Mouse (Mus musculus): ENCODE data around the gene Entpd2.

Entpd2 gene

GRCm38 (mm10) chr2:25429435-25430180 lies 33.9 kb downstream of the Entpd2 start:
- DNase-seq (ENCODE audit: low read depth, low spot score): no peak

GRCm38 (mm10) chr2:25430395-25431233 lies 34.9 kb downstream of the Entpd2 start:
- no peak for DNase-seq (ENCODE audit: low read depth, low spot score)

- no peak for DNase-seq (ENCODE audit: low read depth, low spot score)
Measured at GRCm38 (mm10) chr2:25431308-25431855, 35.7 kb downstream of the Entpd2 start.

DNA sequence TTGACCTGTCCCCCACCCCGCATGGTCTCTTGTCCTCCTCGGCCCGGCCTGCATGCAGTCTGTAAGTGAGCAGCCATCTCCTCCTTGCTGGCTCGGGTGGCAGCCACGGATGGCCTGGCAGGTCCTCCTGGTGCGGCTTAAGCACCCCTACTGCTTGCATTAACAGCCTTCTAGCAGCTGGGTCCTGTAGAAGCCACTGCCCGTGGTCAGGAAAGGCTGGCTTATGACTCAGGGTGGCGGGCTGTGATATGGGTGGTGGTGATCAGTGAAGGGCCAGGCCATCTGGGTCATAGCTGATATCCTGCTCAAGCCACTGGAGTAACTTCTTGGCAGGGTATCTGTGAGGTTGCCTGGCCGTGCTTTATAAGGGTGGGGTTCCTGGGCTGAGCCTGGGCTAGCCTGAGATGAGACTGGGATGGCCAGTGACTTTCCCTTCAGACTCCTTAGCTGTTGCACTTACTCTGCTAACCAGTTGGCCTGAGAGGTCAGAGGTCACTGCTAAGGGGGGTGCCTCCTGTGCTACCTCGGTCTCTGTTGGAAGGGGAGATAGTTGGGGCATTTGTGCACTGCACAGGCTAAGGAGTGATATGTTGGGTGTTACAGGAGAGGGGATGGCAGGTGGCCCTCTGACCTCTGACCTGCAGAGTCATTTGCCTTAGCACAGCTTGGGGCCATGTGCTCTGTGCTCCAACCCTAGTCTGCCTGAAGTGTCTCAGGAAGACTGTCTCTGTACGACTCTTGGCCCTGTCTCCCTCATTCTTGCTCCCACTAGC lies 36.8 kb downstream of the Entpd2 start:
- no peak for DNase-seq (ENCODE audit: low read depth, low spot score)

DNA sequence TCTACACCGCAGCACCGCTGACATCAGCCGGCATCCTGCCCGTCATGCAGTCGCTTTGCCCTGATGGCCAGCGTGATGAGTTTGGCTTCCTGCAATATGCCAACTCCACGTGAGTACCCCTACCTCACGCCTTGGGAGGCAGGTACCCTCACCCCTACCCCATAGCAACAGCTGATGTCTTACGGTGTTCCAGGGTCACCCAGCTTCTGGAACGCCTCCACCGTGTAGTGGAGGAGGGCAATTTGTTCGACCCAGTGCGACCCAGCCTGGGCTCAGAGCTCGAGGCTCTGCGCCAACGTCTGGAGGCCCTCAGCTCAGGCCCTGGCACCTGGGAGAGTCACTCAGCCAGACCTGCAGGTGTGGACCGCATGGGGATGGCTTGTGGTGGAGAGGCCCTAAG lies 37.4 kb downstream of the Entpd2 start:
- no peak for DNase-seq (ENCODE audit: low read depth, low spot score)

GRCm38 (mm10) chr2:25434292-25434691 lies 38.6 kb downstream of the Entpd2 start:
- no peak for DNase-seq (ENCODE audit: low read depth, low spot score)

DNA sequence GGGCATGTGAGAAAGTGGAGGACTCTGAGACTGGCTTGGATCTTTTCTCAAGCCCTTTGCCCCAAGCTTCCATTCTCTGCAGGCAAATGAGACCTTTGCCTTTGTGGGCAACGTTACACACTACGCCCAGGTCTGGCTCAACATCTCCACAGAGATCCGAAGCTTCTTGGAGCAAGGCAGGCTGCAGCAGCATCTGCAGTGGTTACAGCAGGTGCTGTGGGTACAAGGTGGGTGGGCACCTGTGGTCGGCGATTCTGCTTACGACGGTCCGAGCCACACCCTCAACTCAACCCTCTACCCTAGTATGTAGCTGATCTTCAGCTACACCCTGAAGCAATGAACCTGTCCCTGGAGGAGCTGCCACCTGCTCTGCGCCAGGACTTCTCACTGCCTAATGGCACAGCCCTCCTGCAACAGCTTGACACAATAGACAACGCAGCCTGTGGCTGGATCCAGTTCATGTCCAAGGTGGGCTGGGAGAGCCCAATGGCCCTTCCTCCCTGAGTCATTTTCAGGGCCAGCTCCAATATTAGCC lies 40.7 kb downstream of the Entpd2 start:
- no peak for DNase-seq (ENCODE audit: low read depth, low spot score)

DNA sequence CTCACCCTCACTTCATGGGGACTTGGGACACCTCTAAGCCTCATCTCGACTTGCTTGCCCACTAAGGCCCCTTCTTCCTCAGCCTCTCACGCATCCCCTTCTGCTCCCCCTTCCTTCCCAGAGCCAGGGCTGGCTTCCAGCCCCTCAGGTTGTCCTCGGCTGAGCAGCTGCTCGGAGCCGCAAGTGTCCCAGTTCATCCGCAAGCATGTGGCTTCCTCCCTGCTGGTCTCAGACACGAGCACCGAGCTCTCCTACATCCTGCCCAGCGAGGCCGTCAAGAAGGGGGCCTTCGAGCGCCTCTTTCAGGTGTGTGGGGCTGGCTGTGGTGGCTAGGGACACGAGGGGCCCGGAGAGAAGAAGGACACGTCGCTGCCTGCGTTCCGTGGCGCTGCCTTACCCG lies 45.4 kb downstream of the Entpd2 start:
- no peak for DNase-seq (ENCODE audit: low read depth, low spot score)

- no peak for DNase-seq (ENCODE audit: low read depth, low spot score)
Measured at GRCm38 (mm10) chr2:25442682-25443081, 47.0 kb downstream of the Entpd2 start.
